Mouse (Mus musculus): ENCODE measurements around the gene Hist3h2ba. TPM values are rescaled to one million over a fixed set of nuclear protein-coding genes. Genes with fewer than 3 reads are reported as not detected.

Hist3h2ba gene
- 355 and 373 TPM in 2 replicates for polyA plus RNA-seq (2015; fragmentation: Nextera tagmentation; extraction: Ambion mirVana)

GRCm38 (mm10) chr11:58948542-58949479 is at the start of gene Hist3h2ba:
Gene Hist3h2ba (plus strand): TSS chr11:58948920.
- peaks cover 32% of the 10 kb centered on the region for H3K4me1 ChIP-seq
- peak; percentile 92 for ATAC-seq (replicated peaks)
- peak within 1 kb of the TSS; percentile 93 for H3K9ac ChIP-seq (replicated peaks)
- H3K9me3 ChIP-seq = no peaks in the 10 kb centered on the region
- H3K36me3 ChIP-seq = no peaks in the 10 kb centered on the region
- H3K27me3 ChIP-seq = no peaks in the 10 kb centered on the region
- peak within 1 kb of the TSS; percentile 100 for H3K27ac ChIP-seq (replicated peaks)
- peak within 1 kb of the TSS; percentile 69 for H3K4me3 ChIP-seq
- peak within 1 kb of the TSS; percentile 71 for H3K4me2 ChIP-seq (replicated peaks)
- under 1% methylated on average over 48 of the region's 48 CpGs for WGBS

- no peak overlapping the region for H3K9ac ChIP-seq (replicated peaks)
- H3K27ac ChIP-seq (replicated peaks) = no peak overlapping the region
- ATAC-seq (replicated peaks) = no peak
Measured at GRCm38 (mm10) chr11:58901080-58901479, 47.6 kb upstream of the Hist3h2ba start.

DNA sequence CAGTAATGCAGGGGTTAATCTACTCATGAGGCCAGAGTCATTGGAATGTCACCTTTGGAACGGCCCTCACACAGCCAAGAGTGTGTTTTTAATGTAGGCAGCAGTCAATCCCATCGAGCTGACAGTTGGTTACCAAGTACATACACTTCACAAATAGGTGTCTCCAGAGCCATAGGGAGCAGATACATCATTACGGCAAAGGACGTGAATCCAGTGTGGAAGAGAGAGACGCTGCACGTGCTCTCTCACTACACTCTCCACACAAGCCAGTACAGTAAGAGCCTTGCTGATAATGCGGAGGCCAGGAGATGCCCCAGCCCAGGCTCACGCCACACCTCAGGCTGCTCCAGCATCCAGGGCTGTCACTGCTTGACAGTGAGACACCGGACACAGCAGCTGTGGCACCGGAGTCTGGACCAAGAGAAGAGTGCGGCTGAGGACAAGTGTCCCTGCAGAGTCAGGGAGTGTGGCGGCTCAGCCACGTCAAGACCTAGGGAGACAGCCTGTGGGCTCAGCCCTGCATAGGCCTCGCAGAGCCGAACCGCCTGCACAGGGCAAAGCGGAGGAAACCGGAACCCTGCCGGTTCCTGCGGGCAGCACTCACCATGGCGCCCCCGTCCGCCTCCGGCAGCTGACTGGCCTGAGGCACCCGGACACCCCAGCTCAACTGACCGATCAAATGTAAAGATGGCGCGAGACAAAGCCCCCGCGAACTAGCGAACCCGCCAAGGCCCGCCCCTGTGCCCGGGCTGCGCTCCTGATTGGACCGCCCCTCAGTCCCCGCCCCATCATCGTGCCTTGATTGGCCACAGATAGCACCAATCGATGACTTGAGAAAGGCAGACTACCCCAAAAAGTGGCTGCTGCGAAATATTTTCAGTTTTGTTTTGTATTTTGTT is 45.0 kb upstream of the Hist3h2ba start, which contains the start of gene Zfp39:
Gene Zfp39 (minus strand): TSS at position 715 of the 899 bp plus-strand sequence.
- Histone ChIP-seq H3K9ac (replicated peaks) (peak within 1 kb of the TSS; percentile 74), H3K27me3 (no peaks in the 10 kb centered on the region), H3K4me1 (peaks cover 17% of the 10 kb centered on the region), H3K36me3 (peaks cover 19% of the 10 kb centered on the region), H3K4me3 (peak within 1 kb of the TSS; percentile 78), H3K4me2 (replicated peaks) (peak within 1 kb of the TSS; percentile 57), H3K27ac (replicated peaks) (peak within 1 kb of the TSS; percentile 76), H3K9me3 (no peaks in the 10 kb centered on the region)
- WGBS = under 1% methylated on average over 40 of the region's 40 CpGs
- ATAC-seq (replicated peaks) = peak; percentile 99

More at GRCm38 (mm10) chr11:58901080-58901479, 47.6 kb upstream of the Hist3h2ba start:
- Histone ChIP-seq H3K4me1 (peaks cover 17% of the 10 kb centered on the region), H3K36me3 (peaks cover 28% of the 10 kb centered on the region), H3K4me3 (no peak overlapping the region), H3K27me3 (no peaks in the 10 kb centered on the region), H3K4me2 (replicated peaks) (no peak overlapping the region), H3K9me3 (no peaks in the 10 kb centered on the region)

GRCm38 (mm10) chr11:58904410-58904718 is 44.4 kb upstream of the Hist3h2ba start:
- Histone ChIP-seq H3K4me3 (peak overlapping the region; percentile 78), H3K27me3 (no peaks in the 10 kb centered on the region), H3K9me3 (no peaks in the 10 kb centered on the region), H3K9ac (replicated peaks) (0 out of 2 replicates have a peak overlapping the region, but pooled peaks have one; percentile 38), H3K27ac (replicated peaks) (no peak overlapping the region), H3K36me3 (peaks cover 14% of the 10 kb centered on the region), H3K4me2 (replicated peaks) (peak overlapping the region; percentile 57), H3K4me1 (peaks cover 17% of the 10 kb centered on the region)
- 1% methylated on average over 8 of the region's 8 CpGs for WGBS
- ATAC-seq (replicated peaks) = peak; percentile 1; the same call in 1 of the 2 replicates

DNA sequence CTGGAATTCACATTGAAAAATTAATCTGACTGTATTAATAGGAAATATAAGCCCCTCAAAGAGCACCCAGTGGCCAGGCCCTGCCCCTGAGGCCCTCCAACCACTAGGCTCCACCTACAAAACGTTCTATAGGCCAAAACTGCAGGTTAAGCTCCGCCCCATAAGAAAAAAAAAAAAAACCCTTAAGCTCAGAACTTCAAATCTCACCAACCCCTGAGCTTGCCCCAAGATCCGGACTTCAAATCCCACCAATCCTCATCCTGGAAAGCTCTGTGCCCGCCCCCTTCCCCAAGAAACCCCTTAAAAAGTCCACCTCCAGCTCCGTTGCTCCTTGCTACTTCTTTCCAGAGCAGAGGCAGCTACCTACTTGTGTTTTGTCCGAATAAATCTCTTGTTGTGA is 43.9 kb upstream of the Hist3h2ba start:
- H3K36me3 ChIP-seq = peaks cover 13% of the 10 kb centered on the region
- peaks cover 17% of the 10 kb centered on the region for H3K4me1 ChIP-seq
- ATAC-seq (replicated peaks) = no peak
- no peaks in the 10 kb centered on the region for H3K27me3 ChIP-seq
- 48% methylated on average over 6 of the region's 6 CpGs for WGBS
- H3K4me2 ChIP-seq (replicated peaks) = no peak overlapping the region
- no peak overlapping the region for H3K9ac ChIP-seq (replicated peaks)
- no peaks in the 10 kb centered on the region for H3K9me3 ChIP-seq
- no peak overlapping the region for H3K27ac ChIP-seq (replicated peaks)
- H3K4me3 ChIP-seq = no peak overlapping the region

- Histone ChIP-seq H3K4me1 (peaks cover 6% of the 10 kb centered on the region; the same call in 1 of the 2 replicates), H3K27me3 (no peaks in the 10 kb centered on the region), H3K36me3 (no peaks in the 10 kb centered on the region), H3K27ac (replicated peaks) (no peak overlapping the region), H3K4me2 (replicated peaks) (no peak overlapping the region), H3K9ac (replicated peaks) (no peak overlapping the region), H3K4me3 (no peak overlapping the region), H3K9me3 (no peaks in the 10 kb centered on the region)
- ATAC-seq (replicated peaks) = no peak
- 93% methylated on average over 1 of the region's 1 CpGs for WGBS
Measured at GRCm38 (mm10) chr11:58913776-58914175, 34.9 kb upstream of the Hist3h2ba start.

DNA sequence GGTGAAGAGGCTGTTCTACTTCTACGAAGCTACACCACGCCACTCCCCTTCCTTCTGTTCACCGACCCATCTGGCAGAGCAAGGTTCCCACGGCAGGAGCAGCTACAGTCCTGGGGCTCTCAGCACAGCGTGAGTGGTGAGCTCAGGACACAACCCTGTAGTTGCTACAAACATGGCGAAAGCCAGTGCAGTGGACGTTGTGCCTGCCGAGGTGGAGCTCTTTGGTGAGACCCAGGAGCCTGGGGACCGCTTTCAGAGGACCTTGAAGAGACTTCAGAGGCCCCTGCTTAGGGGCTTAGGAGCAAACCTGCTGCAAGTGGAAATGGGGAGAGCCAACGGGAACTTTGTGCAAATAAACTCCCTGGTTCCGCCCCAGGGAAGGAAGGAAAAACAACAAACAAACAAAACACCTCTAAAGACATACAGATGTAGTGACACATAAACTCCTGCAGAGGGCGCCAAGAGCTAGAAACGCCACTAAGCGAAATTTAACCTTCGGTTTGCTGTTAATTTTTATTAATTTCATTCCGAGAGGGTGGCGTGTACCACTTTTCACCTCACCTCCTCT is 34.2 kb upstream of the Hist3h2ba start:
- Histone ChIP-seq H3K4me1 (peaks cover 6% of the 10 kb centered on the region; the same call in 1 of the 2 replicates), H3K27ac (replicated peaks) (no peak overlapping the region), H3K9ac (replicated peaks) (peak overlapping the region; percentile 41), H3K4me2 (replicated peaks) (peak overlapping the region; percentile 52), H3K9me3 (no peaks in the 10 kb centered on the region), H3K4me3 (peak overlapping the region; percentile 30), H3K27me3 (no peaks in the 10 kb centered on the region), H3K36me3 (no peaks in the 10 kb centered on the region)
- ATAC-seq (replicated peaks) = 0 out of 2 replicates have a peak, but pooled peaks have one; percentile 16
- WGBS = 12% methylated on average over 17 of the region's 17 CpGs

GRCm38 (mm10) chr11:58916879-58917744 is 31.6 kb upstream of the Hist3h2ba start:
- H3K36me3 ChIP-seq = no peaks in the 10 kb centered on the region
- H3K4me2 ChIP-seq (replicated peaks) = no peak overlapping the region
- H3K9me3 ChIP-seq = no peaks in the 10 kb centered on the region
- no peak overlapping the region for H3K4me3 ChIP-seq
- no peaks in the 10 kb centered on the region for H3K27me3 ChIP-seq
- no peak for ATAC-seq (replicated peaks)
- no peak overlapping the region for H3K27ac ChIP-seq (replicated peaks)
- peaks cover 6% of the 10 kb centered on the region; the same call in 1 of the 2 replicates for H3K4me1 ChIP-seq
- WGBS = 57% methylated on average over 14 of the region's 14 CpGs
- no peak overlapping the region for H3K9ac ChIP-seq (replicated peaks)

- no peak within 1 kb of the TSS for H3K4me3 ChIP-seq
- peaks cover 6% of the 10 kb centered on the region; the same call in 1 of the 2 replicates for H3K4me1 ChIP-seq
- ATAC-seq (replicated peaks) = no peak
- H3K9me3 ChIP-seq = no peaks in the 10 kb centered on the region
- WGBS = 88% methylated on average over 12 of the region's 12 CpGs
- no peak within 1 kb of the TSS for H3K27ac ChIP-seq (replicated peaks)
- H3K9ac ChIP-seq (replicated peaks) = no peak within 1 kb of the TSS
- H3K36me3 ChIP-seq = no peaks in the 10 kb centered on the region
- no peak within 1 kb of the TSS for H3K4me2 ChIP-seq (replicated peaks)
- H3K27me3 ChIP-seq = no peaks in the 10 kb centered on the region
Measured at GRCm38 (mm10) chr11:58917745-58918366, 30.9 kb upstream of the Hist3h2ba start, which contains the start of gene Btnl10. Gene Btnl10 (plus strand): TSS chr11:58917908.

DNA sequence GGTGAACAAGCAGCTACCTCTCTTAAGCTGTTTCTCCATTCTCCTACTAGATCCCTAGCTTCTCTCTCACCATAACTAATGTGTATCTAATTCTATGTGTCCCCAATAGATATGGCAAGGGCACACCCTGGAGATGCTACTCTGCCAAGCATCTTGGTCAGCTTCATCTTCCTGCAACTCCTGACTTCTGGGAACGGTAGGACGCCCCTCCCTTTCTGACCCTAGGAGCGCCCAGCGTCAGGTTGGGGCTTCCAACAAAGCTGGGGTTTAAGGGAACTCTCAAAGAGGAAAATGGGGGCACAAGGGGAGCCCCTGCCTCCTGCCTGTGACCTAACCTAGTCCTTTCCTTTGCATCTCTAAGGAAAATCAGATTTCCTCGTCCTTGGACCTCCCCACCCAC is 30.0 kb upstream of the Hist3h2ba start:
- H3K4me2 ChIP-seq (replicated peaks) = no peak overlapping the region
- H3K4me1 ChIP-seq = peaks cover 6% of the 10 kb centered on the region; the same call in 1 of the 2 replicates
- H3K9ac ChIP-seq (replicated peaks) = no peak overlapping the region
- 78% methylated on average over 5 of the region's 5 CpGs for WGBS
- ATAC-seq (replicated peaks) = no peak
- H3K9me3 ChIP-seq = no peaks in the 10 kb centered on the region
- H3K27ac ChIP-seq (replicated peaks) = no peak overlapping the region
- no peaks in the 10 kb centered on the region for H3K36me3 ChIP-seq
- H3K27me3 ChIP-seq = no peaks in the 10 kb centered on the region
- H3K4me3 ChIP-seq = no peak overlapping the region
